ENCODE assay signal across 17 mouse cellular contexts in the genomic region with DNA sequence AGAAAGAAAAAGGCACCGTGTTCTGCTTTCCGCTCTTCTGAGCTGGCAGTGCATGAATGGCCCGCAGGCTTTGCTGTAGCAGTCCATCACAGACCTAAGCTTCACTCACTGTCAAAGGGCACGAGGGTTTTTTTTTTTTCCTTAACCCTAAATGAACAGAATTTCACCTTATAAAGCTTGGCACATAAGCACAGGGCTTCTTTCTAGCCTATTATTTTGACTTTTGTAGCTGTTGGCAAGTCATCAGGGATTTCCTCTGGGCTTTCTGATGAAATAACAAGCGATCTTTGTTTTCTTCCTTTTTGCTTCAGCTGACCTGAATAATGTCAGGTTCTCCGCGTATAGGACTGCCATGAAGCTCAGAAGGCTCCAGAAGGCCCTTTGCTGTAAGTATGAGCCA.
"Had no signal": no experiment of that assay in that cellular context is flagged by ENCODE, and none has a peak within 500 bp of the region (broad histone marks: within the 10 kb centered on the region; RNA-seq: fewer than 3 reads in every experiment).

No protein-coding gene starts in this region.

- H3K27ac ChIP-seq: kidney, postnatal 0 days; limb, embryonic 13.5 days; liver, embryonic 12.5 days; midbrain, embryonic 10.5 days; neural tube, embryonic 15.5 days had no signal

- DNase-seq: kidney, adult 11 months; kidney, adult 9 months; kidney, postnatal 36 days; left cerebral cortex, postnatal 4 days; lung, embryonic 14.5 days; lung, postnatal 10 days; lung, postnatal 4 days; right cerebral cortex, postnatal 4 days; spleen, adult 18-20 months; thymus, adult 18-20 months; thymus, postnatal 14 days had no signal

- H3K4me3 ChIP-seq: limb, embryonic 13.5 days; liver, embryonic 12.5 days; midbrain, embryonic 10.5 days; myocyte; neural tube, embryonic 15.5 days had no signal

- ATAC-seq: liver, embryonic 12.5 days had no signal

- H3K36me3 ChIP-seq: limb, embryonic 13.5 days; liver, embryonic 12.5 days; midbrain, embryonic 10.5 days; neural tube, embryonic 15.5 days had no signal

- H3K4me2 ChIP-seq: limb, embryonic 13.5 days; liver, embryonic 12.5 days; lung, embryonic 14.5 days; neural tube, embryonic 15.5 days had no signal

- H3K4me1 ChIP-seq: limb, embryonic 13.5 days; liver, embryonic 12.5 days; neural tube, embryonic 15.5 days had no signal

- H3K9ac ChIP-seq: limb, embryonic 13.5 days; liver, embryonic 12.5 days; lung, embryonic 14.5 days; neural tube, embryonic 15.5 days had no signal

- H3K27me3 ChIP-seq: liver, embryonic 12.5 days; neural tube, embryonic 15.5 days had no signal

- H3K9me3 ChIP-seq: limb, embryonic 13.5 days; liver, embryonic 12.5 days; midbrain, embryonic 10.5 days; neural tube, embryonic 15.5 days had no signal
